Mouse (Mus musculus): Measurements from ENCODE around the gene Ninj2. TPM values are rescaled to one million over a fixed set of nuclear protein-coding genes. Genes with fewer than 3 reads are reported as not detected.

The Ninj2 gene
- polyA plus RNA-seq, 1 experiment from 2014 or later: 0.16 TPM

DNA sequence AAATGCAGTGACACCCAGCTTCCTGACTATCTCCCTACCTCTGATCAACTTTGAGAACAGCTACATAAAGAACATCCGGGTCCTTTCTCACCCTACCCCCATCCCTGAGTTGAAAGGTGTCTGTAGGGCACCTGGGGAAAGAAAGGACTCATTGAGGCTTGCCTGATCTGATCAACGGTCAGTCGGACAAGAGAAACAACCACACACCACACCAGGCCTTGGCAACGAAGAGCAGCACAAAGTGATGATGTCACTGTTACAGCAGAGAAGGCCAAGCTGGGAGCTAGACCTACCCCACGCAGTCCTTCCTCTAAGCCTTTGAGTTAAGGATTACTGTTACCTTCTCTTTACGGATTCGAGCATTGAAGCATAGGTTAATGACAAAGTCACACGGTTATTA is 54.3 kb downstream of the Ninj2 start:
- no peak for ATAC-seq
- H3K4me1 ChIP-seq (ENCODE audit: control insufficient read depth, insufficient read depth, low read length): 0 out of 2 replicates have a peak, but pooled peaks cover 4% of the 10 kb centered on the region
- no peaks in the 10 kb centered on the region for H3K36me3 ChIP-seq (ENCODE audit: control insufficient read depth, insufficient read depth, low read length)
- 88% methylated on average over 8 of the region's 8 CpGs for WGBS
- no peak overlapping the region for H3K4me3 ChIP-seq (ENCODE audit: low read length)
- H3K9ac ChIP-seq (ENCODE audit: low read depth, low read length): no peak overlapping the region
- no peak overlapping the region for H3K4me2 ChIP-seq (ENCODE audit: low read depth, low read length)
- no peaks in the 10 kb centered on the region for H3K27me3 ChIP-seq (replicated peaks; ENCODE audit: control insufficient read depth, insufficient read depth, low read length)
- no peaks in the 10 kb centered on the region for H3K9me3 ChIP-seq (ENCODE audit: control insufficient read depth, low read length)
- no peak overlapping the region for H3K27ac ChIP-seq (ENCODE audit: low read length)

DNA sequence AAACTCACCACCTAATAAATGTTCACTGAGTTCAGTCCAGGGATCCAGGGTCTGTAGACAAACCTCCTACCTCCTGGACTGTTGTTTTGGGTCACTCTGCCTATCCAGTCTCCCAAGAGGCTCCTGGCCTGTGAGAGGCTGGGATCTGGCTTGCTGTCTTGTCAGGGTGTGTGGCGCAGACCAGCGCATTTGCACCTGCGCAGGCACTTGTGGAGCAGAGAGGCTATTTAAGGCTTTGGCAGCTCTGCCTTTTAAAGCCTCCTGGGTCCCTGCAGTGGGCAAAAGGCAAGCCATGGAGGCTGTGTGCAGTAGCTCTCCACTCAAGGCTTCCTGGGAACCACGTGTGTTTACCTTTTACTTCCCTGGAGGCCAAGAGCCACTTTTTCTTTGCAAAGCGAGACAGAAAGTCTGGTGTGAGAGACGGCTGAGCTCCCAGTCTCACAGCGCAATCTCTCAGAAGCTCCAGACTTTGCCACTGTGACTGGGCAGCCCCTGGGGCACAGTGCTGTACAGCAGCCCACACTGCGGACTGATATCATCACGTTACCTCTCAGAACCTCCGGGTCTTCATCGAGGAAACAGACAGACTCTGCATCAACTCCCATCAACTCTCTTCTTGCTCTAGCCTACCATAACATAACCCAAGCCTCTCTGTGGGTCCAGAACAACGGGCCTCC is 55.7 kb downstream of the Ninj2 start:
- no peak overlapping the region for H3K27ac ChIP-seq (ENCODE audit: low read length)
- H3K4me3 ChIP-seq (ENCODE audit: low read length): no peak overlapping the region
- no peaks in the 10 kb centered on the region for H3K27me3 ChIP-seq (replicated peaks; ENCODE audit: control insufficient read depth, insufficient read depth, low read length)
- H3K36me3 ChIP-seq (ENCODE audit: control insufficient read depth, insufficient read depth, low read length): no peaks in the 10 kb centered on the region
- WGBS: 76% methylated on average over 12 of the region's 12 CpGs
- no peaks in the 10 kb centered on the region for H3K9me3 ChIP-seq (ENCODE audit: control insufficient read depth, low read length)
- H3K4me2 ChIP-seq (ENCODE audit: low read depth, low read length): no peak overlapping the region
- no peak for ATAC-seq
- H3K9ac ChIP-seq (ENCODE audit: low read depth, low read length): no peak overlapping the region
- 0 out of 2 replicates have a peak, but pooled peaks cover 4% of the 10 kb centered on the region for H3K4me1 ChIP-seq (ENCODE audit: control insufficient read depth, insufficient read depth, low read length)

- no peak overlapping the region for H3K4me3 ChIP-seq (ENCODE audit: low read length)
- no peaks in the 10 kb centered on the region for H3K36me3 ChIP-seq (ENCODE audit: control insufficient read depth, insufficient read depth, low read length)
- no peaks in the 10 kb centered on the region for H3K9me3 ChIP-seq (ENCODE audit: control insufficient read depth, low read length)
- no peak overlapping the region for H3K27ac ChIP-seq (ENCODE audit: low read length)
- 0 out of 2 replicates have a peak, but pooled peaks cover 4% of the 10 kb centered on the region for H3K4me1 ChIP-seq (ENCODE audit: control insufficient read depth, insufficient read depth, low read length)
- no peaks in the 10 kb centered on the region for H3K27me3 ChIP-seq (replicated peaks; ENCODE audit: control insufficient read depth, insufficient read depth, low read length)
- ATAC-seq: no peak
- no peak overlapping the region for H3K9ac ChIP-seq (ENCODE audit: low read depth, low read length)
- WGBS: 72% methylated on average over 12 of the region's 12 CpGs
- H3K4me2 ChIP-seq (ENCODE audit: low read depth, low read length): no peak overlapping the region
Observed at GRCm38 (mm10) chr6:120149458-120150120, 56.4 kb downstream of the Ninj2 start.

GRCm38 (mm10) chr6:120150206-120150605 is 57.1 kb downstream of the Ninj2 start:
- Histone ChIP-seq H3K4me3 (ENCODE audit: low read length) (no peak overlapping the region), H3K36me3 (ENCODE audit: control insufficient read depth, insufficient read depth, low read length) (no peaks in the 10 kb centered on the region), H3K9ac (ENCODE audit: low read depth, low read length) (no peak overlapping the region), H3K4me1 (ENCODE audit: control insufficient read depth, insufficient read depth, low read length) (0 out of 2 replicates have a peak, but pooled peaks cover 4% of the 10 kb centered on the region), H3K4me2 (ENCODE audit: low read depth, low read length) (no peak overlapping the region), H3K27me3 (replicated peaks; ENCODE audit: control insufficient read depth, insufficient read depth, low read length) (no peaks in the 10 kb centered on the region), H3K27ac (ENCODE audit: low read length) (no peak overlapping the region), H3K9me3 (ENCODE audit: control insufficient read depth, low read length) (no peaks in the 10 kb centered on the region)
- ATAC-seq: no peak
- WGBS: 78% methylated on average over 3 of the region's 3 CpGs

DNA sequence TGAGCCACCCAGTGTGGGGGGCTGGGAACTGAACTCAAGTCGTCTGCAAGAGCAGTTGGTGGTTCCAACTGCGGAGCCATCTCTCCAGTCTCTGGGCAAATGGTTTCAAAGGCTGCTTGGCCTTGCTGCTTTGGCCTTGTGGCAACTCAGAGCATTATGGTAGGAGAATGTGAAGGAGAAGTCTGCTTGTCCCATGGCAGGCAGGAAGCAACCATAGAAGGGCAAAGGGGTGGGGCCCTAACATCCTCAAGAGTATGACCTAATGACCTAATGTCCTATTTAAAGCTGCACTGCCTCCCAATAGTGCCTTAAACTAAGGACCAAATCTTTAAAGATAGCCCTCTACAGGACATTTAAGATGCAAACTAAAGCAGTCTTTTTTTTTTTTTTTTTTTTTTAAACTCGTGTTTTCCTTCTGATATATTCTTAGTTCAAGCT is 58.5 kb downstream of the Ninj2 start:
- Histone ChIP-seq H3K9ac (ENCODE audit: low read depth, low read length) (no peak overlapping the region), H3K36me3 (ENCODE audit: control insufficient read depth, insufficient read depth, low read length) (no peaks in the 10 kb centered on the region), H3K4me2 (ENCODE audit: low read depth, low read length) (no peak overlapping the region), H3K4me3 (ENCODE audit: low read length) (no peak overlapping the region), H3K27me3 (replicated peaks; ENCODE audit: control insufficient read depth, insufficient read depth, low read length) (no peaks in the 10 kb centered on the region), H3K4me1 (ENCODE audit: control insufficient read depth, insufficient read depth, low read length) (no peaks in the 10 kb centered on the region), H3K27ac (ENCODE audit: low read length) (no peak overlapping the region), H3K9me3 (ENCODE audit: control insufficient read depth, low read length) (no peaks in the 10 kb centered on the region)
- no peak for ATAC-seq
- 57% methylated on average over 3 of the region's 3 CpGs for WGBS

- Histone ChIP-seq H3K27ac (ENCODE audit: low read length) (no peak overlapping the region), H3K9me3 (ENCODE audit: control insufficient read depth, low read length) (no peaks in the 10 kb centered on the region), H3K36me3 (ENCODE audit: control insufficient read depth, insufficient read depth, low read length) (no peaks in the 10 kb centered on the region), H3K9ac (ENCODE audit: low read depth, low read length) (no peak overlapping the region), H3K4me3 (ENCODE audit: low read length) (no peak overlapping the region), H3K27me3 (replicated peaks; ENCODE audit: control insufficient read depth, insufficient read depth, low read length) (no peaks in the 10 kb centered on the region), H3K4me2 (ENCODE audit: low read depth, low read length) (no peak overlapping the region), H3K4me1 (ENCODE audit: control insufficient read depth, insufficient read depth, low read length) (no peaks in the 10 kb centered on the region)
- no peak for ATAC-seq
- 80% methylated on average over 24 of the region's 26 CpGs for WGBS
Observed at GRCm38 (mm10) chr6:120152739-120153696, 59.9 kb downstream of the Ninj2 start.

DNA sequence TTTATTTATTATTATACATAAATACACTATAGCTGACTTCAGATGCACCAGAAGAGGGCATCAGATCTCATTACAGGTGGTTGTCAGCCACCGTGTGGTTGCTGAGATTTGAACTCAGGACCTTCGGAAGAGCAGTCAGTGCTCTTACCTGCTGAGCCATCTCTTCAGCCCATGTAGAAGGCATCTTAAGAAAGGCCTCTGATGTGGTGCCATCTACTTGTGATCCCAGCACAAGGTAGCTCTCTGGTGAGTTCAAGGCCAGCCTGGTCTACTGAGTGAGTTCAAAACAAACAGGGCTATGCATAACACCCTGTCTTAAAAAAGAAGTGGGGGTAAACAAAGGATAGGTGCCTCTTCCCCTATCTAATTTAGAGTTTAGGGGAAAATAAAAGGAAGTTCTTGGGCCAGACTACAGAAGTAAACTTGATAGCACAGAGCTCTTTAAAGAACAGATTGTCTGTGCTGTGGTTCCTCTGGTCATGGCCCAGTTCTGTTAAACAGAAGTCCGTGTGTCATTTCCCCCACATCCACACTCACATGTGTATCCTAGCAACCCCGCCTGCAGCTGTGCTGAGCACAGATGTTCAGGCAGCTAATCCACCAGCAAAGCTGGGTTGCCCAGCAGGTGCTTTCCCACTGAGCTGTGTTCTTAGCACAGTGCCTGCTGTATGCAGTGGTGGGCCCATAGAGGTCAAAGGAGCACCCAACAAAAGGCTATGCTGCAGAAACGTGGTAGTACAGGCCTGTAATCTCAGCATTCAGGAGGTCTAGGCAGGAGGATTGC is 61.6 kb downstream of the Ninj2 start:
- Histone ChIP-seq H3K9ac (ENCODE audit: low read depth, low read length) (no peak overlapping the region), H3K4me3 (ENCODE audit: low read length) (no peak overlapping the region), H3K4me2 (ENCODE audit: low read depth, low read length) (no peak overlapping the region), H3K36me3 (ENCODE audit: control insufficient read depth, insufficient read depth, low read length) (no peaks in the 10 kb centered on the region), H3K27ac (ENCODE audit: low read length) (no peak overlapping the region), H3K9me3 (ENCODE audit: control insufficient read depth, low read length) (no peaks in the 10 kb centered on the region), H3K4me1 (ENCODE audit: control insufficient read depth, insufficient read depth, low read length) (no peaks in the 10 kb centered on the region), H3K27me3 (replicated peaks; ENCODE audit: control insufficient read depth, insufficient read depth, low read length) (no peaks in the 10 kb centered on the region)
- ATAC-seq: no peak
- 69% methylated on average over 5 of the region's 5 CpGs for WGBS

- no peaks in the 10 kb centered on the region for H3K4me1 ChIP-seq (ENCODE audit: control insufficient read depth, insufficient read depth, low read length)
- H3K9ac ChIP-seq (ENCODE audit: low read depth, low read length): no peak overlapping the region
- H3K4me3 ChIP-seq (ENCODE audit: low read length): no peak overlapping the region
- no peaks in the 10 kb centered on the region for H3K36me3 ChIP-seq (ENCODE audit: control insufficient read depth, insufficient read depth, low read length)
- no peak overlapping the region for H3K27ac ChIP-seq (ENCODE audit: low read length)
- no peaks in the 10 kb centered on the region for H3K9me3 ChIP-seq (ENCODE audit: control insufficient read depth, low read length)
- ATAC-seq: no peak
- WGBS: 75% methylated on average over 4 of the region's 4 CpGs
- no peak overlapping the region for H3K4me2 ChIP-seq (ENCODE audit: low read depth, low read length)
- H3K27me3 ChIP-seq (replicated peaks; ENCODE audit: control insufficient read depth, insufficient read depth, low read length): no peaks in the 10 kb centered on the region
Observed at GRCm38 (mm10) chr6:120155510-120155909, 62.4 kb downstream of the Ninj2 start.
